Mouse (Mus musculus) ES-Bruce4 (cell line): Measurements from ENCODE around the gene Hist3h2ba. TPM values are rescaled to one million over a fixed set of nuclear protein-coding genes. Genes with fewer than 3 reads are reported as not detected.
A peak's percentile ranks its signal among the peaks of the same experiment; 100 is the strongest.

ENCODE experiments used
- H3K27ac ChIP-seq: 2 replicates; pipeline ENCODE4 v1.5.1; 2012; ENCODE audit warnings: low read length, inconsistent platforms; ENCODE audit not compliant: insufficient read depth
- H3K27me3 ChIP-seq: 2 replicates; pipeline ENCODE4 v1.6.1; 2012; ENCODE audit warnings: mild to moderate bottlenecking, low read length, inconsistent platforms; ENCODE audit not compliant: control insufficient read depth, poor library complexity, insufficient read depth, severe bottlenecking
- H3K36me3 ChIP-seq: 2 replicates; pipeline ENCODE4 v1.6.1; 2012; ENCODE audit warnings: inconsistent platforms, mild to moderate bottlenecking, low read length, moderate library complexity; ENCODE audit not compliant: control insufficient read depth, poor library complexity, insufficient read depth, severe bottlenecking
- H3K4me1 ChIP-seq: one replicate; pipeline ENCODE4 v1.8.1; 2011; ENCODE audit warnings: low read length; ENCODE audit not compliant: control insufficient read depth, insufficient read depth
- H3K4me3 ChIP-seq: 2 replicates; pipeline ENCODE4 v1.5.1; 2011; ENCODE audit warnings: low read depth, mild to moderate bottlenecking, low read length
- H3K9ac ChIP-seq: 2 replicates; pipeline ENCODE4 v1.6.1; 2012; ENCODE audit warnings: low read depth, mild to moderate bottlenecking, inconsistent platforms; ENCODE audit not compliant: poor library complexity, severe bottlenecking
- H3K9me3 ChIP-seq: replicated peaks from 2 replicates; pipeline ENCODE4 v1.6.1; 2012; ENCODE audit warnings: mild to moderate bottlenecking, low read length, inconsistent platforms; ENCODE audit not compliant: control insufficient read depth, poor library complexity, insufficient read depth, severe bottlenecking
- CTCF ChIP-seq: IDR thresholded peaks from one replicate; pipeline ENCODE4 v1.8.1; 2011; ENCODE audit warnings: low read depth, low read length
- EP300 ChIP-seq: IDR thresholded peaks from 2 replicates; pipeline ENCODE4 v1.6.1; 2011; ENCODE audit warnings: low read depth, low read length; ENCODE audit not compliant: insufficient read depth
- POLR2A ChIP-seq: IDR thresholded peaks from one replicate; pipeline ENCODE4 v1.8.1; 2011; ENCODE audit warnings: low read length; ENCODE audit not compliant: insufficient read depth
- polyA plus RNA-seq: library from polyadenylated mRNA; stranded (reverse); fragments of >200 nt; gene quantifications from 2 replicates; pipeline ENCODE4 v1.2.4, GENCODE M21; 2011; ENCODE audit warnings: low read depth; ENCODE audit not compliant: missing spikeins, insufficient read depth, insufficient read length

The Hist3h2ba gene
- polyA plus RNA-seq, 1 experiment, result 8.0 TPM

GRCm38 (mm10) chr11:58977150-58977549, 28.4 kb downstream of the Hist3h2ba start:
- TF ChIP-seq CTCF (no peak), EP300 (no peak), POLR2A (no peak)
- H3K36me3 ChIP-seq, result no peaks in the 10 kb centered on the region
- H3K27ac ChIP-seq, result no peak overlapping the region

DNA sequence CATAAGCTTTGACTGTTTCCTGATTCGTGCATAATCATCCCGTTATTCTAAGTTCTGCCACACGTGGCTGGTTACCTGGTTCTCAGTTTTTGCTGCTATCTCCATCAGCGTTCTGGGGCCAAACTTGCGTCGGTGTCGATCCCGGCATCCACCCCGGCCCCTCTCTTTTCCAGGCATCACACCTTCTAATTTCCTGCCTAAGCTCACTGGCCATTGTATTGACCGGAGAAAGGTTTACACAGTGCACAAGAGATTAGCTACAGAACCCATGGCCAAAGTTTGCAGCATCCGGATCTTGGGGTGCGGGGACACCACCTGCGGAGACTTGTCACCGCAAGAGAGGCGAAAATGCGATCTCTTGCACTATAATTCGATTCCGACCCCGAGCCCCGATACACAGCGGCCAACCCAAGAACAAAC, 28.9 kb downstream of the Hist3h2ba start:
- H3K9ac ChIP-seq, result peak overlapping the region; percentile 84
- peaks cover 2% of the 10 kb centered on the region for H3K36me3 ChIP-seq
- H3K4me1 ChIP-seq, result no peaks in the 10 kb centered on the region

More at GRCm38 (mm10) chr11:58977150-58977549, 28.4 kb downstream of the Hist3h2ba start:
- Histone ChIP-seq H3K9me3 (no peaks in the 10 kb centered on the region), H3K4me1 (no peaks in the 10 kb centered on the region), H3K27me3 (no peaks in the 10 kb centered on the region), H3K4me3 (peak overlapping the region; percentile 86), H3K9ac (peak overlapping the region; percentile 84)

GRCm38 (mm10) chr11:58978027-58978705, 29.4 kb downstream of the Hist3h2ba start, which contains the start of gene Trim11:
Trim11 (plus strand) TSS chr11:58978093.
- H3K4me3 ChIP-seq, result peak within 1 kb of the TSS; percentile 86
- peak within 1 kb of the TSS; percentile 84 for H3K9ac ChIP-seq
- H3K27me3 ChIP-seq, result no peaks in the 10 kb centered on the region
- no peaks in the 10 kb centered on the region for H3K9me3 ChIP-seq
- H3K27ac ChIP-seq, result peak within 1 kb of the TSS; percentile 8; the same call in 1 of the 2 replicates
- no peaks in the 10 kb centered on the region for H3K4me1 ChIP-seq
- TF ChIP-seq EP300 (no peak), CTCF (no peak), POLR2A (peak; percentile 40)
- peaks cover 7% of the 10 kb centered on the region for H3K36me3 ChIP-seq

More for the DNA sequence above, 28.9 kb downstream of the Hist3h2ba start:
- Histone ChIP-seq H3K9me3 (no peaks in the 10 kb centered on the region), H3K27ac (peak overlapping the region; percentile 8; the same call in 1 of the 2 replicates), H3K4me3 (peak overlapping the region; percentile 86), H3K27me3 (no peaks in the 10 kb centered on the region)
- no peak for TF ChIP-seq CTCF
- TF ChIP-seq POLR2A, result no peak
- no peak for TF ChIP-seq EP300

- no peak overlapping the region for H3K27ac ChIP-seq
- peaks cover 9% of the 10 kb centered on the region for H3K36me3 ChIP-seq
- H3K9ac ChIP-seq, result peak overlapping the region; percentile 84
- H3K4me1 ChIP-seq, result no peaks in the 10 kb centered on the region
- TF ChIP-seq EP300 (no peak), CTCF (no peak), POLR2A (no peak)
- H3K27me3 ChIP-seq, result no peaks in the 10 kb centered on the region
- peak overlapping the region; percentile 86 for H3K4me3 ChIP-seq
- no peaks in the 10 kb centered on the region for H3K9me3 ChIP-seq
Observed at GRCm38 (mm10) chr11:58978706-58979030, 29.9 kb downstream of the Hist3h2ba start.

DNA sequence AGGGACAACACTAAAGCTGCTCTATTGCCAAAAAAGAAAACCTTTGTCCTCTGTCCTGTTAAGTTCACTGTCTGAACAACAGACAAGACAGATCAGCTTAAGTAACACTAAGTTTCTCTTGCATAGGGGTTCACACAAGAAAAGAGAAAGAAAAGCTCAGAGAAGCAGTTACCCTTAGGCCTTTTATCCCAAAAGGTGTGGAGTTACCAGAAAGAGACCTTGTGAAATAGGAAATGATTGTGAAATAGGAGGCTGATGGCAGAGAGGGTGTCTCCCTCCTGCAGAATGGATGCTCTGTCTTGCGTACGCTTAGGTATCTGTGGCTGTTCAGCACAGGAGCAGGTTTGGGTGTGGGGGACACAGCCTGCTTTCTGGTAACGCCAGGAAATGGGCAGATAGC, 30.5 kb downstream of the Hist3h2ba start:
- H3K36me3 ChIP-seq, result peaks cover 15% of the 10 kb centered on the region
- peak overlapping the region; percentile 75 for H3K4me3 ChIP-seq
- H3K9me3 ChIP-seq, result no peaks in the 10 kb centered on the region
- no peak for TF ChIP-seq POLR2A
- no peak for TF ChIP-seq CTCF
- no peak for TF ChIP-seq EP300
- H3K4me1 ChIP-seq, result no peaks in the 10 kb centered on the region
- H3K27me3 ChIP-seq, result no peaks in the 10 kb centered on the region
- H3K9ac ChIP-seq, result peak overlapping the region; percentile 84
- H3K27ac ChIP-seq, result peak overlapping the region; percentile 71

GRCm38 (mm10) chr11:58979661-58980060, 30.9 kb downstream of the Hist3h2ba start:
- peak overlapping the region; percentile 75 for H3K4me3 ChIP-seq
- H3K36me3 ChIP-seq, result peaks cover 19% of the 10 kb centered on the region
- H3K27ac ChIP-seq, result peak overlapping the region; percentile 71
- peak overlapping the region; percentile 84 for H3K9ac ChIP-seq
- H3K4me1 ChIP-seq, result no peaks in the 10 kb centered on the region
- no peaks in the 10 kb centered on the region for H3K9me3 ChIP-seq
- no peak for TF ChIP-seq EP300
- TF ChIP-seq POLR2A, result no peak
- TF ChIP-seq CTCF, result no peak
- no peaks in the 10 kb centered on the region for H3K27me3 ChIP-seq
